Mouse (Mus musculus): ENCODE results near the gene Serpine1. TPM values are rescaled to one million over a fixed set of nuclear protein-coding genes. Genes with fewer than 3 reads are reported as not detected.

Serpine1 gene
- total and polyA plus RNA-seq, 2 experiments from 2014 or later, result 0.30 to 3.7 TPM

GRCm38 (mm10) chr5:137091560-137091959 is 19.5 kb upstream of the Serpine1 start:
- Histone ChIP-seq H3K4me3 (ENCODE audit: low read depth, low read length) (no peak overlapping the region), H3K27ac (ENCODE audit: low read depth, low read length) (no peak overlapping the region), H3K9me3 (ENCODE audit: low read length) (no peaks in the 10 kb centered on the region), H3K27me3 (ENCODE audit: insufficient read depth, low read length) (no peaks in the 10 kb centered on the region), H3K4me1 (ENCODE audit: insufficient read depth, low read length) (no peaks in the 10 kb centered on the region), H3K9ac (replicated peaks; ENCODE audit: low read length, poor library complexity, severe bottlenecking) (no peak overlapping the region), H3K36me3 (ENCODE audit: insufficient read depth, low read length) (no peaks in the 10 kb centered on the region), H3K4me2 (ENCODE audit: low read depth, low read length, poor library complexity, severe bottlenecking) (no peak overlapping the region)
- DNase-seq (ENCODE audit: low spot score) (no peak), ATAC-seq (ENCODE audit: low FRiP score) (no peak)
- TF ChIP-seq CTCF (IDR thresholded peaks at IDR 0.05), result no peak
- WGBS, result 68% methylated on average over 6 of the region's 6 CpGs

- H3K27me3 ChIP-seq (ENCODE audit: insufficient read depth, low read length), result no peaks in the 10 kb centered on the region
- TF ChIP-seq CTCF (IDR thresholded peaks at IDR 0.05), result no peak
- H3K36me3 ChIP-seq (ENCODE audit: insufficient read depth, low read length), result no peaks in the 10 kb centered on the region
- no peaks in the 10 kb centered on the region for H3K9me3 ChIP-seq (ENCODE audit: low read length)
- H3K9ac ChIP-seq (replicated peaks; ENCODE audit: low read length, poor library complexity, severe bottlenecking), result no peak overlapping the region
- no peak overlapping the region for H3K27ac ChIP-seq (ENCODE audit: low read depth, low read length)
- 73% methylated on average over 10 of the region's 10 CpGs for WGBS
- no peak overlapping the region for H3K4me2 ChIP-seq (ENCODE audit: low read depth, low read length, poor library complexity, severe bottlenecking)
- no peak for DNase-seq (ENCODE audit: low spot score)
- no peak overlapping the region for H3K4me3 ChIP-seq (ENCODE audit: low read depth, low read length)
- no peaks in the 10 kb centered on the region for H3K4me1 ChIP-seq (ENCODE audit: insufficient read depth, low read length)
- no peak for ATAC-seq (ENCODE audit: low FRiP score)
Measured at GRCm38 (mm10) chr5:137090870-137091269, 18.8 kb upstream of the Serpine1 start.

GRCm38 (mm10) chr5:137087410-137087809 is 15.3 kb upstream of the Serpine1 start:
- no peak for TF ChIP-seq CTCF (IDR thresholded peaks at IDR 0.05)
- Histone ChIP-seq H3K27me3 (ENCODE audit: insufficient read depth, low read length) (no peaks in the 10 kb centered on the region), H3K4me1 (ENCODE audit: insufficient read depth, low read length) (no peaks in the 10 kb centered on the region), H3K9ac (replicated peaks; ENCODE audit: low read length, poor library complexity, severe bottlenecking) (no peak overlapping the region), H3K4me3 (ENCODE audit: low read depth, low read length) (no peak overlapping the region), H3K4me2 (ENCODE audit: low read depth, low read length, poor library complexity, severe bottlenecking) (no peak overlapping the region), H3K9me3 (ENCODE audit: low read length) (no peaks in the 10 kb centered on the region), H3K36me3 (ENCODE audit: insufficient read depth, low read length) (no peaks in the 10 kb centered on the region), H3K27ac (ENCODE audit: low read depth, low read length) (no peak overlapping the region)
- ATAC-seq (ENCODE audit: low FRiP score), result no peak
- WGBS, result 82% methylated on average over 8 of the region's 8 CpGs
- DNase-seq (ENCODE audit: low spot score), result no peak

- TF ChIP-seq CTCF (IDR thresholded peaks at IDR 0.05), result no peak
- H3K4me2 ChIP-seq (ENCODE audit: low read depth, low read length, poor library complexity, severe bottlenecking), result no peak overlapping the region
- H3K4me3 ChIP-seq (ENCODE audit: low read depth, low read length), result no peak overlapping the region
- ATAC-seq (ENCODE audit: low FRiP score) (no peak), DNase-seq (ENCODE audit: low spot score) (no peak)
- no peaks in the 10 kb centered on the region for H3K4me1 ChIP-seq (ENCODE audit: insufficient read depth, low read length)
- H3K27me3 ChIP-seq (ENCODE audit: insufficient read depth, low read length), result no peaks in the 10 kb centered on the region
- no peaks in the 10 kb centered on the region for H3K36me3 ChIP-seq (ENCODE audit: insufficient read depth, low read length)
- H3K27ac ChIP-seq (ENCODE audit: low read depth, low read length), result no peak overlapping the region
- 91% methylated on average over 3 of the region's 3 CpGs for WGBS
- H3K9ac ChIP-seq (replicated peaks; ENCODE audit: low read length, poor library complexity, severe bottlenecking), result no peak overlapping the region
- no peaks in the 10 kb centered on the region for H3K9me3 ChIP-seq (ENCODE audit: low read length)
Measured at GRCm38 (mm10) chr5:137085731-137086130, 13.7 kb upstream of the Serpine1 start.

- no peaks in the 10 kb centered on the region for H3K9me3 ChIP-seq (ENCODE audit: low read length)
- no peaks in the 10 kb centered on the region for H3K4me1 ChIP-seq (ENCODE audit: insufficient read depth, low read length)
- H3K27me3 ChIP-seq (ENCODE audit: insufficient read depth, low read length), result no peaks in the 10 kb centered on the region
- H3K4me2 ChIP-seq (ENCODE audit: low read depth, low read length, poor library complexity, severe bottlenecking), result no peak overlapping the region
- no peak overlapping the region for H3K27ac ChIP-seq (ENCODE audit: low read depth, low read length)
- 82% methylated on average over 6 of the region's 6 CpGs for WGBS
- no peaks in the 10 kb centered on the region for H3K36me3 ChIP-seq (ENCODE audit: insufficient read depth, low read length)
- H3K9ac ChIP-seq (replicated peaks; ENCODE audit: low read length, poor library complexity, severe bottlenecking), result no peak overlapping the region
- DNase-seq (ENCODE audit: low spot score), result no peak
- no peak overlapping the region for H3K4me3 ChIP-seq (ENCODE audit: low read depth, low read length)
- no peak for TF ChIP-seq CTCF (IDR thresholded peaks at IDR 0.05)
- ATAC-seq (ENCODE audit: low FRiP score), result no peak
Measured at GRCm38 (mm10) chr5:137085021-137085420, 13.0 kb upstream of the Serpine1 start.

- no peaks in the 10 kb centered on the region for H3K4me1 ChIP-seq (ENCODE audit: insufficient read depth, low read length)
- H3K9ac ChIP-seq (replicated peaks; ENCODE audit: low read length, poor library complexity, severe bottlenecking), result no peak overlapping the region
- H3K36me3 ChIP-seq (ENCODE audit: insufficient read depth, low read length), result no peaks in the 10 kb centered on the region
- no peak overlapping the region for H3K4me2 ChIP-seq (ENCODE audit: low read depth, low read length, poor library complexity, severe bottlenecking)
- no peak overlapping the region for H3K4me3 ChIP-seq (ENCODE audit: low read depth, low read length)
- TF ChIP-seq CTCF (IDR thresholded peaks at IDR 0.05), result no peak
- ATAC-seq (ENCODE audit: low FRiP score) (no peak), DNase-seq (ENCODE audit: low spot score) (no peak)
- no peaks in the 10 kb centered on the region for H3K9me3 ChIP-seq (ENCODE audit: low read length)
- WGBS, result 79% methylated on average over 4 of the region's 4 CpGs
- no peaks in the 10 kb centered on the region for H3K27me3 ChIP-seq (ENCODE audit: insufficient read depth, low read length)
- no peak overlapping the region for H3K27ac ChIP-seq (ENCODE audit: low read depth, low read length)
Measured at GRCm38 (mm10) chr5:137083051-137083450, 11.0 kb upstream of the Serpine1 start.
